Mouse (Mus musculus): ENCODE data around the gene Sema4a. TPM values are rescaled to one million over a fixed set of nuclear protein-coding genes. Genes with fewer than 3 reads are reported as not detected.
A peak's percentile ranks its signal among the peaks of the same experiment; 100 is the strongest.

Gene Sema4a
- polyA plus RNA-seq, 1 experiment from 2014 or later = 29.1 TPM

GRCm38 (mm10) chr3:88448443-88448842, 12.5 kb downstream of the Sema4a start:
- peaks cover 4% of the 10 kb centered on the region; the same call in 1 of the 2 replicates for H3K27me3 ChIP-seq (ENCODE audit: control insufficient read depth, insufficient read depth, low read depth, low read length)
- peaks cover 9% of the 10 kb centered on the region for H3K4me1 ChIP-seq (ENCODE audit: control insufficient read depth, low read depth, low read length)
- no peak overlapping the region for H3K4me2 ChIP-seq (ENCODE audit: low read depth, low read length)
- no peaks in the 10 kb centered on the region for H3K36me3 ChIP-seq (ENCODE audit: control insufficient read depth, insufficient read depth)
- H3K9me3 ChIP-seq (replicated peaks; ENCODE audit: control insufficient read depth, low read length) = no peaks in the 10 kb centered on the region
- H3K9ac ChIP-seq (ENCODE audit: low read depth, low read length) = no peak overlapping the region
- no peak overlapping the region for H3K27ac ChIP-seq (ENCODE audit: low read length)
- WGBS (ENCODE audit: insufficient replicate concordance) = 52% methylated on average over 8 of the region's 8 CpGs
- no peak for ATAC-seq (ENCODE audit: low read depth)
- H3K4me3 ChIP-seq (ENCODE audit: low read depth, low read length) = no peak overlapping the region

- Histone ChIP-seq H3K36me3 (ENCODE audit: control insufficient read depth, insufficient read depth) (no peaks in the 10 kb centered on the region), H3K27ac (ENCODE audit: low read length) (no peak overlapping the region), H3K27me3 (ENCODE audit: control insufficient read depth, insufficient read depth, low read depth, low read length) (peaks cover 4% of the 10 kb centered on the region; the same call in 1 of the 2 replicates), H3K4me1 (ENCODE audit: control insufficient read depth, low read depth, low read length) (peaks cover 9% of the 10 kb centered on the region), H3K9ac (ENCODE audit: low read depth, low read length) (no peak overlapping the region), H3K4me2 (ENCODE audit: low read depth, low read length) (no peak overlapping the region), H3K9me3 (replicated peaks; ENCODE audit: control insufficient read depth, low read length) (no peaks in the 10 kb centered on the region), H3K4me3 (ENCODE audit: low read depth, low read length) (no peak overlapping the region)
- peak; percentile 44; the same call in 1 of the 2 replicates for ATAC-seq (ENCODE audit: low read depth)
- 33% methylated on average over 8 of the region's 8 CpGs for WGBS (ENCODE audit: insufficient replicate concordance)
Measured at GRCm38 (mm10) chr3:88447676-88448183, 13.3 kb downstream of the Sema4a start.

DNA sequence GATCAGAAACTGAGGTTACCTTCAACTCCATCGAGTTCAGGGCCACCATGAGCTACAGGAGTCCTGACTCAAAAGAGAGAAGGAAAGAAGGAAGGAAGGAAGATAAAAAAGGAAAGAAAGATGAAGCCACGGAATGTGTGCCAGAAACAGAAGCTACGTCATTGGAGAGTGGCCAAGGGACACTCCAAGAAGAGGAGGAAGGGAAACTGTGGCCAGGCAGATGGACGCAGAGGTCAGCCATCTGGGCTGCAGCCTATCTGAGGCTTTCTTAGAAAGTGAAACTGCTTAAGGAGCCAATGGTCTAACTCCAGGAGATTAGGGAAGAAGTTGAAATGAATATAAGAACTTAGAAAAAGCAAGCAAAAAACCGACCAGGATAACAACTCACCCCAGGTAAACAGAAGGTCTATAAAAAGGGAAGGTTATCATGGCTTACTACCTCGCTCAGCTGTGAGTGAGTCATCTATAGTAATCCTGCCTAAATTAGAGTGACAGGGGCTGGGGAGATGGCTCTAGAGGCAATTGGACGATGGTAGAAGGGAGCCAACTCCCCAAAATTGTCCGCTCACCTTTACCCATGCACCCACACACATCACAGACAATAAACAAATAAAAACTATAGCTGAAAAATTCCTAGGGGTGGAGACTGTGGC, 14.4 kb downstream of the Sema4a start:
- no peaks in the 10 kb centered on the region for H3K36me3 ChIP-seq (ENCODE audit: control insufficient read depth, insufficient read depth)
- WGBS (ENCODE audit: insufficient replicate concordance) = 35% methylated on average over 8 of the region's 8 CpGs
- H3K4me3 ChIP-seq (ENCODE audit: low read depth, low read length) = no peak overlapping the region
- peaks cover 4% of the 10 kb centered on the region; the same call in 1 of the 2 replicates for H3K27me3 ChIP-seq (ENCODE audit: control insufficient read depth, insufficient read depth, low read depth, low read length)
- H3K27ac ChIP-seq (ENCODE audit: low read length) = no peak overlapping the region
- peaks cover 12% of the 10 kb centered on the region for H3K4me1 ChIP-seq (ENCODE audit: control insufficient read depth, low read depth, low read length)
- no peak overlapping the region for H3K4me2 ChIP-seq (ENCODE audit: low read depth, low read length)
- ATAC-seq (ENCODE audit: low read depth) = no peak
- no peak overlapping the region for H3K9ac ChIP-seq (ENCODE audit: low read depth, low read length)
- H3K9me3 ChIP-seq (replicated peaks; ENCODE audit: control insufficient read depth, low read length) = no peaks in the 10 kb centered on the region

DNA sequence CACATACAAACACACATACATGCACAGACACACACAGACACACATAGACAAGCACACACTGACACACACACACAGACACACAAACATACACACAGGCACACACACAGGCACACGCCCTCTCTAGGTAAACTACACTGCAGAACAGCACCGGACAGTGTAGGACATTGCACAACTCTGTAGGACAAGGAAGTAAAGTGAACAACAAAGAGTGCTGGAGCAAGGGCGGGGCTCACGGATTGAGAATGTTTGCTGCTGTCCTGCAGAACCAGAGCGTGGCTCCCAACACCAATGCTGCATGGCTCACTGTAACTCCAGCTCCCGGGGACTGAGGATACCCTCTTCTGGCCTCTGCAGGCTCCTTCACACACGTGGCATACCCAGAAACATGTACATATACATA, 18.1 kb downstream of the Sema4a start:
- ATAC-seq (ENCODE audit: low read depth) = peak; percentile 80
- WGBS (ENCODE audit: insufficient replicate concordance) = 23% methylated on average over 7 of the region's 7 CpGs
- Histone ChIP-seq H3K4me2 (ENCODE audit: low read depth, low read length) (no peak overlapping the region), H3K9me3 (replicated peaks; ENCODE audit: control insufficient read depth, low read length) (no peaks in the 10 kb centered on the region), H3K27me3 (ENCODE audit: control insufficient read depth, insufficient read depth, low read depth, low read length) (peaks cover 3% of the 10 kb centered on the region; the same call in 1 of the 2 replicates), H3K4me1 (ENCODE audit: control insufficient read depth, low read depth, low read length) (peaks cover 11% of the 10 kb centered on the region), H3K27ac (ENCODE audit: low read length) (no peak overlapping the region), H3K36me3 (ENCODE audit: control insufficient read depth, insufficient read depth) (no peaks in the 10 kb centered on the region), H3K4me3 (ENCODE audit: low read depth, low read length) (no peak overlapping the region), H3K9ac (ENCODE audit: low read depth, low read length) (no peak overlapping the region)

GRCm38 (mm10) chr3:88442488-88442887, 18.5 kb downstream of the Sema4a start:
- Histone ChIP-seq H3K9me3 (replicated peaks; ENCODE audit: control insufficient read depth, low read length) (no peaks in the 10 kb centered on the region), H3K36me3 (ENCODE audit: control insufficient read depth, insufficient read depth) (no peaks in the 10 kb centered on the region), H3K4me1 (ENCODE audit: control insufficient read depth, low read depth, low read length) (peaks cover 10% of the 10 kb centered on the region), H3K27me3 (ENCODE audit: control insufficient read depth, insufficient read depth, low read depth, low read length) (peaks cover 3% of the 10 kb centered on the region; the same call in 1 of the 2 replicates), H3K4me2 (ENCODE audit: low read depth, low read length) (no peak overlapping the region), H3K4me3 (ENCODE audit: low read depth, low read length) (no peak overlapping the region), H3K9ac (ENCODE audit: low read depth, low read length) (no peak overlapping the region), H3K27ac (ENCODE audit: low read length) (no peak overlapping the region)
- ATAC-seq (ENCODE audit: low read depth) = no peak
- 68% methylated on average over 12 of the region's 12 CpGs for WGBS (ENCODE audit: insufficient replicate concordance)

DNA sequence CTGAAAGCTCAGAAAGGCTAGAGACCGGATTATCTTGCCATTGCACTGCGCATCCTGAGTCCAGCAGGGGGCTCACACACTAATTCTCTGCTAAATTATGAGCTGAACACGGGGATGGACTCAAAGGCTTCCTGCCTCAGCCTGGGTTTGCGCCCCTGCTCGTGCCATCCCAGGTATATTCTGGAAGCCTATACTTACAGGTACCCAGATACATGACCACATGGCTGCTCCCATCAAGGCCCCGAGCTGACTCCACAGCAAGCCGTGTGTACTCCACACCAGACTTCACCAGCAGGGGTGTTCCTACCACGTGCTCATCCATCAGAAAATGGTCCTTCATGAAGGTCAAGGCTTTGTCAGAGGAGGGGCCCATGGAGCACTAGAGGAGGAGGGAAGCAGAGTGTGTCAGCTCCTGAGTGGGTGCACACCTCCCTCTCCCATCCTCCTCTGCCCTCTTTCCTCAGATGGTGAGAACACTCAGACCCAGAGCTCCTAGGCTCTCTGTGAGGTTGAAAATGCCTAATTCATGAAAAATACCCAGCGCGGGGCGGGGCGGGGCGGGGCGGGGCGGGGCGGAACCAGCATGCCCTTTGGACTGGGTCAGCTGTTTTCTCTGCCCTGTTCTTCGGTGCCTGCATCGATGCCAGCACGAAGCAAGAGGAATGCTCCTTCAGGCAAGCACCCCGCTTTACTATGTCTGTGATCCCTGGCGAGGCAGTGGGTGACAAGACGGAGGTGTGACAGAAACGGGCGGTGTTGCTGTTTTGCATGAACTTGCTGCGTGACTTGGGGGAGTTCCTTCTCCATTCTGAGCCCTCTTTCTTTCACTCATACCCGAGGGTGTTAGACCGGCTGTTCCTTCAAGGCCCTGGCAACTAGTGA, 20.2 kb downstream of the Sema4a start:
- Histone ChIP-seq H3K4me1 (ENCODE audit: control insufficient read depth, low read depth, low read length) (peaks cover 16% of the 10 kb centered on the region), H3K9ac (ENCODE audit: low read depth, low read length) (no peak overlapping the region), H3K9me3 (replicated peaks; ENCODE audit: control insufficient read depth, low read length) (no peaks in the 10 kb centered on the region), H3K27ac (ENCODE audit: low read length) (no peak overlapping the region), H3K36me3 (ENCODE audit: control insufficient read depth, insufficient read depth) (no peaks in the 10 kb centered on the region), H3K27me3 (ENCODE audit: control insufficient read depth, insufficient read depth, low read depth, low read length) (peaks cover 3% of the 10 kb centered on the region; the same call in 1 of the 2 replicates), H3K4me2 (ENCODE audit: low read depth, low read length) (peak overlapping the region; percentile 30), H3K4me3 (ENCODE audit: low read depth, low read length) (no peak overlapping the region; the same call in 1 of the 2 replicates)
- WGBS (ENCODE audit: insufficient replicate concordance) = 12% methylated on average over 27 of the region's 27 CpGs
- peak; percentile 18; the same call in 1 of the 2 replicates for ATAC-seq (ENCODE audit: low read depth)

DNA sequence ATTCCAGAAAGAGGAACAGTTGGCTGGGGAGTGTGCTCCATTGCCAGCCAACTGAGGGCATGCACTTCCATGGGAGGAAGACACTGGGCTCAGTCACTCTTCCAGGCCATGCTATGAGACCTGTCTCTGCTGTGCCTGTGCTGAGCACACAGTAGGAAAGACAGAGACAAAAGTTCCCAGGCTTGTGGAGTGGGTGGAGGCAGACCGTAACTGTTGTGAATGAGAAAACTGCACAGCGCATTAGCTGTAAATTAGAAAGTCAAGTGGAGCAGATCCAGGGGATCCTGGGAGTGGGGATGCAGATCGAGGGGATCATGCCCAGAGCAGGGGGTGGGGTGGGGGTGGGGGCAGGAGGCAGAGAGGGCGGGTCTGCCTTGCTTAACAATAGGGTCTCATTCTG, 21.4 kb downstream of the Sema4a start:
- Histone ChIP-seq H3K4me2 (ENCODE audit: low read depth, low read length) (no peak overlapping the region), H3K9me3 (replicated peaks; ENCODE audit: control insufficient read depth, low read length) (no peaks in the 10 kb centered on the region), H3K4me1 (ENCODE audit: control insufficient read depth, low read depth, low read length) (peaks cover 16% of the 10 kb centered on the region), H3K27ac (ENCODE audit: low read length) (no peak overlapping the region), H3K36me3 (ENCODE audit: control insufficient read depth, insufficient read depth) (no peaks in the 10 kb centered on the region), H3K27me3 (ENCODE audit: control insufficient read depth, insufficient read depth, low read depth, low read length) (peaks cover 3% of the 10 kb centered on the region; the same call in 1 of the 2 replicates), H3K4me3 (ENCODE audit: low read depth, low read length) (no peak overlapping the region), H3K9ac (ENCODE audit: low read depth, low read length) (no peak overlapping the region)
- no peak for ATAC-seq (ENCODE audit: low read depth)
- 53% methylated on average over 4 of the region's 4 CpGs for WGBS (ENCODE audit: insufficient replicate concordance)

- Histone ChIP-seq H3K9me3 (replicated peaks; ENCODE audit: control insufficient read depth, low read length) (no peaks in the 10 kb centered on the region), H3K27ac (ENCODE audit: low read length) (no peak overlapping the region), H3K4me2 (ENCODE audit: low read depth, low read length) (no peak overlapping the region), H3K4me3 (ENCODE audit: low read depth, low read length) (no peak overlapping the region), H3K9ac (ENCODE audit: low read depth, low read length) (no peak overlapping the region), H3K36me3 (ENCODE audit: control insufficient read depth, insufficient read depth) (no peaks in the 10 kb centered on the region), H3K27me3 (ENCODE audit: control insufficient read depth, insufficient read depth, low read depth, low read length) (peaks cover 3% of the 10 kb centered on the region; the same call in 1 of the 2 replicates), H3K4me1 (ENCODE audit: control insufficient read depth, low read depth, low read length) (peaks cover 14% of the 10 kb centered on the region)
- no peak for ATAC-seq (ENCODE audit: low read depth)
- 64% methylated on average over 10 of the region's 10 CpGs for WGBS (ENCODE audit: insufficient replicate concordance)
Measured at GRCm38 (mm10) chr3:88437454-88437853, 23.5 kb downstream of the Sema4a start.

Data from liver, embryonic 16.5 days (tissue).